Mouse (Mus musculus) limb, embryonic 14.5 days (tissue): ENCODE results near the gene Tpk1. TPM values are rescaled to one million over a fixed set of nuclear protein-coding genes. Genes with fewer than 3 reads are reported as not detected.

ENCODE experiments used
- ATAC-seq: fragments of 200-750 bp; cut with Nextera tagmentation; 2 replicates; pipeline ENCODE4 v1.8.0; 2017; ENCODE audit warnings: low read depth, moderate number of reproducible peaks, moderate TSS enrichment; ENCODE audit not compliant: low FRiP score
- DNase-seq: peaks from one replicate; pipeline ENCODE4 v3.0.0-alpha.2; 2015; ENCODE audit warnings: low spot score
- H3K27ac ChIP-seq: fragments of 300-500 bp; sonication (generic); replicated peaks from 2 replicates; pipeline ENCODE4 v1.5.1; 2014; ENCODE audit warnings: low read depth, mild to moderate bottlenecking, low read length, moderate library complexity, mixed read lengths
- H3K27me3 ChIP-seq: fragments of 300-500 bp; sonication (generic); 2 replicates; pipeline ENCODE4 v1.6.1; 2014; ENCODE audit warnings: low read length, mixed read lengths; ENCODE audit not compliant: control insufficient read depth, insufficient read depth
- H3K36me3 ChIP-seq: fragments of 300-500 bp; sonication (generic); 2 replicates; pipeline ENCODE4 v1.6.1; 2014; ENCODE audit warnings: mild to moderate bottlenecking, low read length, moderate library complexity, mixed read lengths; ENCODE audit not compliant: control insufficient read depth, insufficient read depth
- H3K4me1 ChIP-seq: fragments of 300-500 bp; sonication (generic); 2 replicates; pipeline ENCODE4 v1.6.1; 2014; ENCODE audit warnings: antibody characterized with exemption, low read length, mixed read lengths; ENCODE audit not compliant: control insufficient read depth, insufficient read depth
- H3K4me2 ChIP-seq: fragments of 300-500 bp; sonication (generic); replicated peaks from 2 replicates; pipeline ENCODE4 v1.6.1; 2014; ENCODE audit warnings: low read depth, mild to moderate bottlenecking, low read length, moderate library complexity; ENCODE audit not compliant: severe bottlenecking
- H3K4me3 ChIP-seq: fragments of 300-500 bp; sonication (generic); replicated peaks from 2 replicates; pipeline ENCODE4 v1.5.1; 2014; ENCODE audit warnings: low read length
- H3K9ac ChIP-seq: fragments of 300-500 bp; sonication (generic); 2 replicates; pipeline ENCODE4 v1.6.1; 2014; ENCODE audit warnings: mild to moderate bottlenecking, low read depth, low read length, moderate library complexity; ENCODE audit not compliant: severe bottlenecking
- H3K9me3 ChIP-seq: fragments of 300-500 bp; sonication (generic); 2 replicates; pipeline ENCODE4 v1.6.1; 2016; ENCODE audit warnings: low read length; ENCODE audit not compliant: control insufficient read depth
- POLR2A ChIP-seq: fragments of 200-500 bp; IDR thresholded peaks from 2 replicates; pipeline ENCODE4 v1.8.0; 2012; ENCODE audit warnings: inconsistent platforms, mild to moderate bottlenecking, moderate library complexity, borderline replicate concordance; ENCODE audit not compliant: insufficient read depth, insufficient read length; ENCODE audit errors: extremely low read depth
- WGBS: fragments of 180-500 bp; shearing (Covaris S2); extraction: QIAGEN DNeasy Blood & Tissue Kit; methylation state at CpG from one replicate; pipeline ENCODE4 v1.1.7; 2014; 5-methylcytosine and 5-hydroxymethylcytosine counted together
- polyA plus RNA-seq, 2 experiments: library from polyadenylated mRNA; depleted of rRNA in 1 of 2; stranded (reverse) in 1 of 2; unstranded in 1 of 2; fragments of >200 nt; fragmentation: Nextera tagmentation in 1 of 2; extraction: Ambion mirVana in 1 of 2; gene quantifications; 2 replicates each; pipeline versions ENCODE4 v1.2.1 to v1.2.3; 2012 to 2014

The Tpk1 gene
- polyA plus RNA-seq, 2 experiments = 6.8 to 9.1 TPM

- no peak for ATAC-seq
- no peak for DNase-seq
- no peak for TF ChIP-seq POLR2A
- no peaks in the 10 kb centered on the region for H3K27me3 ChIP-seq
- H3K4me3 ChIP-seq = no peak overlapping the region
- no peak overlapping the region for H3K27ac ChIP-seq
- no peaks in the 10 kb centered on the region for H3K36me3 ChIP-seq
- H3K4me2 ChIP-seq = no peak overlapping the region
- no peaks in the 10 kb centered on the region for H3K4me1 ChIP-seq
- no peak overlapping the region for H3K9ac ChIP-seq
- no peaks in the 10 kb centered on the region for H3K9me3 ChIP-seq
Measured at GRCm38 (mm10) chr6:43531996-43532395, 134.1 kb downstream of the Tpk1 start.

- Histone ChIP-seq H3K4me3 (no peak overlapping the region), H3K9ac (no peak overlapping the region), H3K27me3 (no peaks in the 10 kb centered on the region), H3K27ac (no peak overlapping the region), H3K4me2 (no peak overlapping the region), H3K9me3 (no peaks in the 10 kb centered on the region), H3K36me3 (no peaks in the 10 kb centered on the region), H3K4me1 (no peaks in the 10 kb centered on the region)
- DNase-seq (peak; percentile 27), ATAC-seq (0 out of 2 replicates have a peak, but pooled peaks have one; percentile 30)
- TF ChIP-seq POLR2A = no peak
- 48% methylated on average over 3 of the region's 3 CpGs for WGBS
Measured at GRCm38 (mm10) chr6:43528996-43529395, 137.1 kb downstream of the Tpk1 start.

GRCm38 (mm10) chr6:43525028-43525427, 141.1 kb downstream of the Tpk1 start:
- Histone ChIP-seq H3K4me2 (no peak overlapping the region), H3K4me3 (no peak overlapping the region), H3K27me3 (no peaks in the 10 kb centered on the region), H3K27ac (no peak overlapping the region), H3K9me3 (no peaks in the 10 kb centered on the region), H3K36me3 (no peaks in the 10 kb centered on the region), H3K9ac (no peak overlapping the region), H3K4me1 (no peaks in the 10 kb centered on the region)
- TF ChIP-seq POLR2A = no peak
- WGBS = 74% methylated on average over 2 of the region's 2 CpGs
- ATAC-seq = no peak
- DNase-seq = no peak

GRCm38 (mm10) chr6:43522046-43522445, 144.0 kb downstream of the Tpk1 start:
- no peak overlapping the region for H3K4me3 ChIP-seq
- H3K9ac ChIP-seq = no peak overlapping the region
- no peak for DNase-seq

GRCm38 (mm10) chr6:43520218-43520617, 145.9 kb downstream of the Tpk1 start:
- Histone ChIP-seq H3K4me3 (no peak overlapping the region), H3K27ac (no peak overlapping the region), H3K9ac (no peak overlapping the region), H3K36me3 (no peaks in the 10 kb centered on the region), H3K9me3 (no peaks in the 10 kb centered on the region), H3K4me2 (no peak overlapping the region), H3K4me1 (no peaks in the 10 kb centered on the region), H3K27me3 (no peaks in the 10 kb centered on the region)
- no peak for ATAC-seq
- 54% methylated on average over 2 of the region's 2 CpGs for WGBS
- no peak for DNase-seq
- no peak for TF ChIP-seq POLR2A

More at GRCm38 (mm10) chr6:43522046-43522445, 144.0 kb downstream of the Tpk1 start:
- no peak for TF ChIP-seq POLR2A
- H3K4me1 ChIP-seq = no peaks in the 10 kb centered on the region
- H3K9me3 ChIP-seq = no peaks in the 10 kb centered on the region
- WGBS = 41% methylated on average over 1 of the region's 1 CpGs
- no peaks in the 10 kb centered on the region for H3K27me3 ChIP-seq
- no peaks in the 10 kb centered on the region for H3K36me3 ChIP-seq
- no peak overlapping the region for H3K27ac ChIP-seq
- H3K4me2 ChIP-seq = no peak overlapping the region
- no peak for ATAC-seq

- Histone ChIP-seq H3K4me2 (no peak overlapping the region), H3K27ac (no peak overlapping the region), H3K27me3 (no peaks in the 10 kb centered on the region), H3K36me3 (no peaks in the 10 kb centered on the region), H3K4me3 (no peak overlapping the region), H3K9ac (no peak overlapping the region), H3K4me1 (no peaks in the 10 kb centered on the region), H3K9me3 (no peaks in the 10 kb centered on the region)
- DNase-seq (no peak), ATAC-seq (no peak)
- TF ChIP-seq POLR2A = no peak
Measured at GRCm38 (mm10) chr6:43518378-43518777, 147.7 kb downstream of the Tpk1 start.
